Mouse (Mus musculus) right cerebral cortex, postnatal 25 days (tissue): Measurements from ENCODE around the gene Ndufa5.
A peak's percentile ranks its signal among the peaks of the same experiment; 100 is the strongest.

ENCODE experiments used
- DNase-seq: peaks from one replicate; pipeline ENCODE4 v3.0.0; 2022

Ndufa5 gene

DNA sequence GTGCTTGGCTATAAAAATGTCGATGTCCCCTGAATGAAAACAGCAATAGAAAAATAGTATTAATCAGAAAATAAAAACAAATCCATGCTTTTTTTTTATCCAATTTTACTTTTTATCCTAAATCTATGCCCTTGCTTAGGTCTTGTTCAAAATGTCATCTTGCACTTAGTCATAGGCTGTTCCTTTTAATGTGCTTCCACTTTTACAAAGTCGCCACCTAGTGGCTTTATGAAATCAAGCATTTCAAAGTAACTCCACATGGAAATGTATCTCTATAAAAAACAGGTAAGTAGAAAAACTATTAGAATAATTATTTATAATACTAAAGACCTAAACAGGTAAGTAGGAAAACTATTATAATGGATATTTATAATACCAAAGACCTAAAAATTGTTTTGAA is 11.6 kb downstream of the Ndufa5 start:
- DNase-seq, result no peak

- peak; percentile 86 for DNase-seq
Measured at GRCm38 (mm10) chr6:24514552-24515284, 13.1 kb downstream of the Ndufa5 start, which contains the start of gene Iqub. Gene Iqub, minus strand, starts transcription at chr6:24515067.

- DNase-seq, result no peak
Measured at GRCm38 (mm10) chr6:24504141-24504540, 23.7 kb downstream of the Ndufa5 start.

DNA sequence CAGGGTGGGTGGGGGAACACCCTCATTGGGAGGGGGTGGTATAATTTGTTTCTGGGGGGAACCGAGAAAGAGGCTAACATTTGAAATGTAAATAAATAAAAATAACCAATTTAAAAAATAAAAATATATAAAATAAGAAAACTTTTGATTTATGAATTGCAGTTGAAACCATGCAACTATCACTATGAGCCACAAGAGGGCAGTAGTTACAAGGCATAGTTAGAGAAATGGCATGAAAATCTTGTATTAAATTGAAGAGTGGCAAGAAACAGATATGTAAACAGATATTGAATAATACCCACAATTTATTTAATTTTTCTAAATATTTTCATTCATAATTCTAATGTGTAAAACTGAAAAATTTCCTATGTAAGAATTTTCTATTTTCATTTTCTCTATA is 37.5 kb downstream of the Ndufa5 start:
- no peak for DNase-seq

- no peak for DNase-seq
Measured at GRCm38 (mm10) chr6:24486530-24486929, 41.3 kb downstream of the Ndufa5 start.

GRCm38 (mm10) chr6:24470571-24471132 is 57.2 kb downstream of the Ndufa5 start:
- peak; percentile 23 for DNase-seq

DNA sequence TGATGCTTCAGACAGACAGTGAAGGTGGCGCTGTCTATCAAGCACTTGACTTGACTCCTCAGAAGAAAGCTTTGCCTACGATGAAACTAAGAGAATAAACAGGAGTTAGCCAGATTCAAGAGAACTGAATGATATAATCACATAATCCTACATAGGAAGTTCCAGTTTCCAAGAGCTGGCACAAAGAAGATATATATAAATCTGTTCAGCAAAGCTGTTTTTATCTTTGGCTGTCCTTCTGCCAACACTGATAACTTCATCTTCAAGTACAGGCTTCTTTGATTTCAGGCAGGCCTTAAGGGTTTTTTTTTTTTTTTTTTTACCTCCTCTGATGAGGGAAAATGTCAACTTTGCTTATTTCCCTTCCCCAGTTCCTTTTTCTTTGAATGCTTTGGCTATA is 57.7 kb downstream of the Ndufa5 start:
- DNase-seq, result no peak
